Comparison of ENCODE assay signal across 32 mouse cellular contexts in genomic region chr7:103636795-103637194, GRCm38 (mm10). TPM values are rescaled to one million over a fixed set of nuclear protein-coding genes. Genes with fewer than 3 reads are reported as not detected.
"Had no signal": no experiment of that assay in that cellular context is flagged by ENCODE, and none has a peak within 500 bp of the region (broad histone marks: within the 10 kb centered on the region; RNA-seq: fewer than 3 reads in every experiment).

No protein-coding gene starts in this region.

- H3K9me3 ChIP-seq: heart, embryonic 10.5 days; heart, embryonic 12.5 days; hindbrain, embryonic 10.5 days; hindbrain, embryonic 12.5 days; kidney, embryonic 15.5 days; limb, embryonic 10.5 days; limb, embryonic 12.5 days had no signal

- DNase-seq: gastrocnemius, adult 2 months; gastrocnemius, postnatal 10 days; gastrocnemius, postnatal 25 days; heart, adult 18-20 months; heart, postnatal 10 days; heart, postnatal 4 days; kidney, adult 11 months; kidney, adult 2 months; kidney, adult 9 months; kidney, postnatal 14 days; kidney, postnatal 36 days; layer of hippocampus, adult 9-11 months; layer of hippocampus, postnatal 36 days had no signal

- H3K4me3 ChIP-seq: gastrocnemius, adult 2 months; heart, embryonic 10.5 days; heart, embryonic 12.5 days; hindbrain, embryonic 10.5 days; hindbrain, embryonic 12.5 days; kidney, embryonic 15.5 days; left cerebral cortex, adult 2 months; limb, embryonic 10.5 days; limb, embryonic 12.5 days had no signal

- H3K4me2 ChIP-seq: heart, embryonic 12.5 days; hindbrain, embryonic 12.5 days; hindbrain, embryonic 14.5 days; kidney, embryonic 15.5 days; limb, embryonic 12.5 days had no signal

- H3K27me3 ChIP-seq: heart, embryonic 12.5 days; hindbrain, embryonic 12.5 days; kidney, embryonic 15.5 days; limb, embryonic 12.5 days had no signal

- ATAC-seq: hindbrain, embryonic 16.5 days; inflammation-experienced regulatory T-cells, adult 6 months had no signal

- H3K36me3 ChIP-seq: heart, embryonic 10.5 days; heart, embryonic 12.5 days; hindbrain, embryonic 10.5 days; hindbrain, embryonic 12.5 days; kidney, embryonic 15.5 days; limb, embryonic 10.5 days; limb, embryonic 12.5 days had no signal

- H3K4me1 ChIP-seq: heart, embryonic 10.5 days; heart, embryonic 12.5 days; hindbrain, embryonic 10.5 days; hindbrain, embryonic 12.5 days; kidney, embryonic 15.5 days; limb, embryonic 10.5 days; limb, embryonic 12.5 days had no signal

- H3K9ac ChIP-seq: heart, embryonic 12.5 days; hindbrain, embryonic 12.5 days; hindbrain, embryonic 14.5 days; kidney, embryonic 15.5 days; limb, embryonic 12.5 days; liver, embryonic 14.5 days had no signal

- H3K27ac ChIP-seq: gastrocnemius, adult 2 months; heart, embryonic 10.5 days; hindbrain, embryonic 10.5 days; hindbrain, embryonic 12.5 days; hindbrain, embryonic 14.5 days; kidney, embryonic 15.5 days; kidney, postnatal 0 days; left cerebral cortex, adult 2 months; limb, embryonic 10.5 days; limb, embryonic 12.5 days; liver, embryonic 14.5 days had no signal

RNA-seq across cellular contexts. Expression of gene Olfr622, which starts 5.7 kb away (rescaled TPM):
- polyA plus RNA-seq: frontal cortex, adult 2 months; heart, embryonic 10.5 days; heart, embryonic 12.5 days; heart, embryonic 14.5 days; heart, embryonic 16.5 days; hindbrain, embryonic 10.5 days; hindbrain, embryonic 12.5 days; hindbrain, embryonic 14.5 days; hindbrain, embryonic 16.5 days; inflammation-experienced regulatory T-cells, adult 6 months; kidney, adult 2 months; kidney, embryonic 15.5 days; kidney, postnatal 0 days; large intestine, adult 2 months; limb, embryonic 10.5 days; limb, embryonic 12.5 days; limb, embryonic 14.5 days; liver, embryonic 14.5 days; liver, embryonic 16.5 days had no signal

RNA-seq across cellular contexts. Expression of gene Olfr620, which starts 24.5 kb away (rescaled TPM):
- polyA plus RNA-seq: frontal cortex, adult 2 months; heart, embryonic 10.5 days; heart, embryonic 12.5 days; heart, embryonic 14.5 days; heart, embryonic 16.5 days; hindbrain, embryonic 10.5 days; hindbrain, embryonic 12.5 days; hindbrain, embryonic 14.5 days; hindbrain, embryonic 16.5 days; kidney, adult 2 months; kidney, embryonic 15.5 days; kidney, postnatal 0 days; large intestine, adult 2 months; limb, embryonic 10.5 days; limb, embryonic 12.5 days; limb, embryonic 14.5 days; liver, embryonic 14.5 days; liver, embryonic 16.5 days had no signal

RNA-seq across cellular contexts. Expression of gene Olfr623, which starts 26.7 kb away (rescaled TPM):
- polyA plus RNA-seq: frontal cortex, adult 2 months; heart, embryonic 10.5 days; heart, embryonic 12.5 days; heart, embryonic 14.5 days; heart, embryonic 16.5 days; hindbrain, embryonic 10.5 days; hindbrain, embryonic 12.5 days; hindbrain, embryonic 14.5 days; hindbrain, embryonic 16.5 days; inflammation-experienced regulatory T-cells, adult 6 months; kidney, adult 2 months; kidney, embryonic 15.5 days; kidney, postnatal 0 days; large intestine, adult 2 months; limb, embryonic 10.5 days; limb, embryonic 12.5 days; limb, embryonic 14.5 days; liver, embryonic 14.5 days; liver, embryonic 16.5 days had no signal

RNA-seq across cellular contexts. Expression of gene Olfr624, which starts 34.2 kb away (rescaled TPM):
- polyA plus RNA-seq: frontal cortex, adult 2 months; heart, embryonic 10.5 days; hindbrain, embryonic 14.5 days; hindbrain, embryonic 16.5 days; inflammation-experienced regulatory T-cells, adult 6 months; kidney, adult 2 months; large intestine, adult 2 months had no signal

RNA-seq across cellular contexts. Expression of gene Olfr619, which starts 36.4 kb away (rescaled TPM):
- polyA plus RNA-seq: frontal cortex, adult 2 months; heart, embryonic 10.5 days; heart, embryonic 12.5 days; heart, embryonic 14.5 days; heart, embryonic 16.5 days; hindbrain, embryonic 10.5 days; hindbrain, embryonic 12.5 days; hindbrain, embryonic 14.5 days; hindbrain, embryonic 16.5 days; inflammation-experienced regulatory T-cells, adult 6 months; kidney, adult 2 months; kidney, embryonic 15.5 days; kidney, postnatal 0 days; large intestine, adult 2 months; limb, embryonic 10.5 days; limb, embryonic 12.5 days; limb, embryonic 14.5 days; liver, embryonic 14.5 days; liver, embryonic 16.5 days had no signal
